Mouse (Mus musculus) olfactory bulb, adult 2 months (tissue): ENCODE data around the gene Gcnt1. TPM values are rescaled to one million over a fixed set of nuclear protein-coding genes. Genes with fewer than 3 reads are reported as not detected.

Source experiments
- H3K27ac ChIP-seq: fragments of 200-500 bp; 2 replicates; pipeline ENCODE4 v1.5.1; 2012; ENCODE audit warnings: low read depth, low read length; ENCODE audit not compliant: insufficient read depth
- H3K4me1 ChIP-seq: fragments of 200-500 bp; 2 replicates; pipeline ENCODE4 v1.6.1; 2012; ENCODE audit warnings: low read length; ENCODE audit not compliant: control insufficient read depth, insufficient read depth
- H3K4me3 ChIP-seq: fragments of 200-500 bp; 2 replicates; pipeline ENCODE4 v1.5.1; 2012; ENCODE audit warnings: mild to moderate bottlenecking, low read depth, low read length, moderate library complexity; ENCODE audit not compliant: insufficient read depth
- CTCF ChIP-seq: fragments of 200-500 bp; IDR thresholded peaks from 2 replicates; pipeline ENCODE4 v1.5.1; 2012; ENCODE audit warnings: low read depth, mild to moderate bottlenecking, low read length, moderate library complexity; ENCODE audit not compliant: insufficient read depth
- POLR2A ChIP-seq: fragments of 200-500 bp; IDR thresholded peaks from 2 replicates; pipeline ENCODE4 v1.6.1; 2012; ENCODE audit warnings: mild to moderate bottlenecking, low read depth, low read length, moderate library complexity; ENCODE audit not compliant: insufficient read depth
- WGBS: fragments of 180-500 bp; shearing (Covaris S2); methylation state at CpG from one replicate; pipeline ENCODE4 v1.1.7; 2018; 5-methylcytosine and 5-hydroxymethylcytosine counted together
- polyA plus RNA-seq: library from polyadenylated mRNA; stranded (reverse); fragments of >200 nt; gene quantifications from 2 replicates; pipeline ENCODE4 v1.2.4, GENCODE M21; 2012; ENCODE audit warnings: low replicate concordance; ENCODE audit not compliant: missing spikeins, insufficient read depth, insufficient read length

Gene Gcnt1
- polyA plus RNA-seq, 1 experiment = not detected

GRCm38 (mm10) chr19:17323006-17323688, 49.5 kb downstream of the Gcnt1 start:
- H3K4me1 ChIP-seq = peaks cover 4% of the 10 kb centered on the region; the same call in 1 of the 2 replicates
- 91% methylated on average over 11 of the region's 11 CpGs for WGBS
- no peak overlapping the region for H3K27ac ChIP-seq
- H3K4me3 ChIP-seq = no peak overlapping the region
- TF ChIP-seq CTCF = no peak
- TF ChIP-seq POLR2A = no peak

- H3K4me1 ChIP-seq = peaks cover 4% of the 10 kb centered on the region; the same call in 1 of the 2 replicates
- H3K27ac ChIP-seq = no peak overlapping the region
- WGBS = 76% methylated on average over 4 of the region's 4 CpGs
- H3K4me3 ChIP-seq = no peak overlapping the region
- TF ChIP-seq POLR2A (no peak), CTCF (no peak)
Measured at GRCm38 (mm10) chr19:17319770-17320169, 52.9 kb downstream of the Gcnt1 start.

- TF ChIP-seq POLR2A (no peak), CTCF (no peak)
- Histone ChIP-seq H3K4me1 (peaks cover 4% of the 10 kb centered on the region; the same call in 1 of the 2 replicates), H3K27ac (no peak overlapping the region), H3K4me3 (no peak overlapping the region)
- WGBS = 55% methylated on average over 3 of the region's 3 CpGs
Measured at GRCm38 (mm10) chr19:17318733-17319132, 53.9 kb downstream of the Gcnt1 start.

GRCm38 (mm10) chr19:17316311-17317003, 56.2 kb downstream of the Gcnt1 start:
- 78% methylated on average over 2 of the region's 2 CpGs for WGBS
- TF ChIP-seq CTCF = no peak
- no peak for TF ChIP-seq POLR2A
- Histone ChIP-seq H3K4me3 (no peak overlapping the region), H3K4me1 (no peaks in the 10 kb centered on the region), H3K27ac (no peak overlapping the region)

GRCm38 (mm10) chr19:17314451-17314850, 58.2 kb downstream of the Gcnt1 start:
- WGBS = 87% methylated on average over 2 of the region's 2 CpGs
- Histone ChIP-seq H3K4me1 (no peaks in the 10 kb centered on the region), H3K27ac (no peak overlapping the region), H3K4me3 (no peak overlapping the region)
- TF ChIP-seq CTCF = no peak
- no peak for TF ChIP-seq POLR2A

- WGBS = 88% methylated on average over 1 of the region's 1 CpGs
Measured at GRCm38 (mm10) chr19:17313766-17314165, 58.9 kb downstream of the Gcnt1 start.

GRCm38 (mm10) chr19:17312671-17313180, 59.9 kb downstream of the Gcnt1 start:
- 96% methylated on average over 5 of the region's 5 CpGs for WGBS
- Histone ChIP-seq H3K4me3 (no peak overlapping the region), H3K27ac (no peak overlapping the region), H3K4me1 (no peaks in the 10 kb centered on the region)
- TF ChIP-seq POLR2A (no peak), CTCF (no peak)

More at GRCm38 (mm10) chr19:17313766-17314165, 58.9 kb downstream of the Gcnt1 start:
- Histone ChIP-seq H3K4me1 (no peaks in the 10 kb centered on the region), H3K27ac (no peak overlapping the region), H3K4me3 (no peak overlapping the region)
- TF ChIP-seq POLR2A (no peak), CTCF (no peak)

- TF ChIP-seq POLR2A (no peak), CTCF (no peak)
- Histone ChIP-seq H3K4me3 (no peak overlapping the region), H3K27ac (no peak overlapping the region), H3K4me1 (no peaks in the 10 kb centered on the region)
- WGBS = 89% methylated on average over 1 of the region's 1 CpGs
Measured at GRCm38 (mm10) chr19:17311501-17311900, 61.1 kb downstream of the Gcnt1 start.

- 93% methylated on average over 2 of the region's 2 CpGs for WGBS
- no peak for TF ChIP-seq POLR2A
- TF ChIP-seq CTCF = no peak
Measured at GRCm38 (mm10) chr19:17311031-17311430, 61.6 kb downstream of the Gcnt1 start.

More at GRCm38 (mm10) chr19:17311031-17311430, 61.6 kb downstream of the Gcnt1 start:
- H3K4me1 ChIP-seq = no peaks in the 10 kb centered on the region
- H3K27ac ChIP-seq = no peak overlapping the region
- H3K4me3 ChIP-seq = no peak overlapping the region
